Mouse (Mus musculus): ENCODE data around the gene Ascc1.

Gene Ascc1

GRCm38 (mm10) chr10:60077736-60078560, 75.3 kb downstream of the Ascc1 start:
- DNase-seq (ENCODE audit: low read depth, low spot score) = peak; percentile 23

GRCm38 (mm10) chr10:60078561-60078917, 75.9 kb downstream of the Ascc1 start:
- peak; percentile 81 for DNase-seq (ENCODE audit: low read depth, low spot score)

GRCm38 (mm10) chr10:60080171-60080570, 77.6 kb downstream of the Ascc1 start:
- DNase-seq (ENCODE audit: low read depth, low spot score) = no peak

GRCm38 (mm10) chr10:60080601-60080981, 78.0 kb downstream of the Ascc1 start:
- no peak for DNase-seq (ENCODE audit: low read depth, low spot score)

GRCm38 (mm10) chr10:60080982-60081825, 78.6 kb downstream of the Ascc1 start:
- no peak for DNase-seq (ENCODE audit: low read depth, low spot score)

GRCm38 (mm10) chr10:60081905-60082304, 79.3 kb downstream of the Ascc1 start:
- no peak for DNase-seq (ENCODE audit: low read depth, low spot score)

- DNase-seq (ENCODE audit: low read depth, low spot score) = no peak
Observed at GRCm38 (mm10) chr10:60084065-60084464, 81.5 kb downstream of the Ascc1 start.

GRCm38 (mm10) chr10:60092311-60092710, 89.7 kb downstream of the Ascc1 start:
- no peak for DNase-seq (ENCODE audit: low read depth, low spot score)

- no peak for DNase-seq (ENCODE audit: low read depth, low spot score)
Observed at GRCm38 (mm10) chr10:60093751-60094150, 91.1 kb downstream of the Ascc1 start.

GRCm38 (mm10) chr10:60095558-60095957, 93.0 kb downstream of the Ascc1 start:
- DNase-seq (ENCODE audit: low read depth, low spot score) = peak; percentile 45

- no peak for DNase-seq (ENCODE audit: low read depth, low spot score)
Observed at GRCm38 (mm10) chr10:60096302-60096701, 93.7 kb downstream of the Ascc1 start.

- DNase-seq (ENCODE audit: low read depth, low spot score) = no peak
Observed at GRCm38 (mm10) chr10:60097146-60097545, 94.5 kb downstream of the Ascc1 start.

- no peak for DNase-seq (ENCODE audit: low read depth, low spot score)
Observed at GRCm38 (mm10) chr10:60097774-60098173, 95.2 kb downstream of the Ascc1 start.

- DNase-seq (ENCODE audit: low read depth, low spot score) = no peak
Observed at GRCm38 (mm10) chr10:60105391-60106145, 103.0 kb downstream of the Ascc1 start.

GRCm38 (mm10) chr10:60106146-60106530, 103.5 kb downstream of the Ascc1 start, which contains the start of gene Spock2:
Spock2 (plus strand) TSS chr10:60106219.
- no peak for DNase-seq (ENCODE audit: low read depth, low spot score)

GRCm38 (mm10) chr10:60106531-60107186, 104.1 kb downstream of the Ascc1 start:
- DNase-seq (ENCODE audit: low read depth, low spot score) = no peak

- DNase-seq (ENCODE audit: low read depth, low spot score) = no peak
Observed at GRCm38 (mm10) chr10:60107448-60107847, 104.8 kb downstream of the Ascc1 start.

GRCm38 (mm10) chr10:60108321-60109111, 105.9 kb downstream of the Ascc1 start:
- DNase-seq (ENCODE audit: low read depth, low spot score) = no peak

- no peak for DNase-seq (ENCODE audit: low read depth, low spot score)
Observed at GRCm38 (mm10) chr10:60109336-60109735, 106.7 kb downstream of the Ascc1 start.

GRCm38 (mm10) chr10:60109989-60110388, 107.4 kb downstream of the Ascc1 start:
- no peak for DNase-seq (ENCODE audit: low read depth, low spot score)
